Mouse (Mus musculus) inflammation-experienced regulatory T-cells, adult 6 months (primary cell): ENCODE data around the gene Gm9195. TPM values are rescaled to one million over a fixed set of nuclear protein-coding genes. Genes with fewer than 3 reads are reported as not detected.

ENCODE experiments used
- ATAC-seq: one replicate; pipeline ENCODE4 v1.8.0; 2017
- polyA plus RNA-seq, 3 experiments: library from polyadenylated mRNA; unstranded; fragments of 100-300 nt; shearing (Covaris generic); gene quantifications; one replicate each; pipeline ENCODE4 v1.2.1; 2017

Gm9195 gene
- polyA plus RNA-seq: not detected

GRCm38 (mm10) chr14:72491738-72492137 lies at the start of gene Gm9195:
TSS of gene Gm9195 (minus strand) at chr14:72491838.
- no peak for ATAC-seq

- ATAC-seq: no peak
These were observed 44.9 kb upstream of the Gm9195 start for GRCm38 (mm10) chr14:72536392-72537017.

DNA sequence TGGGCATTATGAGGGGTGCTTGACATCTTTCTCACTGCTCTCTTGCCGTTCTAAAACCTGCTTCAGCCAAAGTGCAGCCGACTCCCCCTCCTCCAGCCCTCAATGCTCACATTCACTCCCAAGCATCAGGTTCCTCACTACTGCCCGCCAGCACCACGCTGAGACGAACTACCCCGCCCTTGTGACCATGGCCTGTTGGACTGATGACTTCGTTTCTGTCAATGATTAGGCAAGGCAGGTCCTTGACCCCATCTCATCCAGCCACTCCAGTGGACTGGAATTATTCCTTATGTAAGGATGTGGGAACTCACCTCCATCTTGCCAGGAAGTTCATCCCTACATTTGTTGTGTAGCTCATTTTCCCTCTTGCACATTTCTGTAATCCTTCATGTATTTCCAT lies 42.2 kb upstream of the Gm9195 start:
- ATAC-seq: no peak

DNA sequence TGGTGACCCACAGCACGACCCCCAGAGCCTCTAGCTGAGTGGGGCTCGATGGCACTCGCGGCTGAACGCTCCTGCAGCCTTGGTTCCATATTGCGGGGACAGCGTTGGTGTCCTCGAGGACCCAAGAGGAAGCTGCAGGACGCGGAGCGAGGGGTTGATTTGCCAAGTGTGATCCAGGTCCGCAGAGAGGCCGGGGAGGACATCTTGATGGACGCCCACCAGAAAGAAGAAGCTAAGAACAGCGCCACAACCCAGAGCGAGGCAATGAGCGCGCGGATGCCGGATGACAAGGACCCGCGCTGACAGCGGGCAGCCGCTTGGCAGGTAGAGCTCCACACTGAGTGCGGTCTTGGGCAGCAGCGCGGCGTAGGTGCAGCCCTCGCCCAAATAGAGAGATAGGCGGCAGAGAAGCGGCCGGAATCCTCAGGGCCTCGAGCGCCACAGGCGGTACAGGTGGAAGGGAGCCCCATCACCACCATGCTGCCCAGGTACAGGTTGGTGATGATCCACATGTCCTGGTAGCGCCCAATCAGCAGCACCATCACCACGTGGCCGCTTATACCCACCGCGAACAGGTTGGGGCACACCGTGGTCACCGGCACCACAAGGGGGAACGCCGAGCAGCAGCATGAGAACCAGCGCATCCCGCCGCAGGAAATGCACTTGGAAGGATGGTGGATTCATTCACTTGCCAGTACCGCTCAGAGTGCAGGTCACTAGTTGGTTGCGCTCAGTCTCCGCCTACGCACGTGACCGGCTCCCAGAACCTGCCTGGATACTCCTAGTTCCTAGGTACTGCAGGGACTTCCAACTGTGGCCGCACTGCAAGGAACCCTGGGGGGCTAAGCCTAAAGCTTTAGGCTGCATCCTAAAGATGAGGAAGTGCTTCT lies 40.6 kb upstream of the Gm9195 start:
- ATAC-seq: no peak

- no peak for ATAC-seq
These were observed 35.5 kb upstream of the Gm9195 start for GRCm38 (mm10) chr14:72527126-72527525.

- ATAC-seq: no peak
These were observed 27.9 kb upstream of the Gm9195 start for GRCm38 (mm10) chr14:72519561-72519960.

DNA sequence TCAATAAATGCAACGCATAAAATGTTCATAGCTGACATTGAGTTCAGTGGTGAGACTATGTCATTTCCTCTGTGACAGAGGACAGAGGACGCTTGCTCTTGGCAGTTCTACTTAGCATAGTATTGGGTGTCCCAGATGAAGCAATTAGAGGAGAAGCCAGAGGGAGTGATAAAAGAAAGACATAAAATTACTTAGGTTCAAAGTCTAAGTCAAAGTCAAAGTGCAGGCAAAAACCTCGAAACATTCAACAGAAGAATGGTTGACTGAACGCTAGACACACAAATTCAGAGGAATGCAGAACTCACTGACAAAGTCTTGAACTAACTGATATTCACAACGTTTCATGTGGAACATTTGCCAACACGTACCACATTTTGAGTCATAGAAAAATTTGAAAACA lies 27.1 kb upstream of the Gm9195 start:
- ATAC-seq: no peak

- ATAC-seq: no peak
These were observed 24.7 kb upstream of the Gm9195 start for GRCm38 (mm10) chr14:72516376-72516775.

- ATAC-seq: no peak
These were observed 15.2 kb upstream of the Gm9195 start for GRCm38 (mm10) chr14:72506723-72507420.

GRCm38 (mm10) chr14:72506018-72506722 lies 14.5 kb upstream of the Gm9195 start:
- ATAC-seq: no peak

DNA sequence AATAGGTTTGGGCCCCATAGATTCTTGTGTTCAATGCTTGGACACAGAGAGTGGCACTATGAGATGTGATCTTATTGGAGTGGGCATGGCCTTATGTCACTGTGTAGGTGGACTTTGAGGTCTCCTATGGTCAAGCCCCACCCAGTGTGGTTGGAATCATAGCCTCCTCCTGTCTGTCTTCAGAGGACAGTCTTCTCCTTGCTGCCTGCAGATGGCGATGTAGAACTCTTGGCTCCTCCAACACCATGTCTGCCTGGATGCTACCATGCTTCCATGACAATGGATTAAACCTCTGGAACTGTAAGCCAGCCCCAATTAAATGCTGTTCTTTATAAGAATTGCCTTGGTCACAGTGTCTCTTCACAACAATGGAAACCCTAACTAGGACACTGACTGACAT lies 13.3 kb upstream of the Gm9195 start:
- no peak for ATAC-seq

DNA sequence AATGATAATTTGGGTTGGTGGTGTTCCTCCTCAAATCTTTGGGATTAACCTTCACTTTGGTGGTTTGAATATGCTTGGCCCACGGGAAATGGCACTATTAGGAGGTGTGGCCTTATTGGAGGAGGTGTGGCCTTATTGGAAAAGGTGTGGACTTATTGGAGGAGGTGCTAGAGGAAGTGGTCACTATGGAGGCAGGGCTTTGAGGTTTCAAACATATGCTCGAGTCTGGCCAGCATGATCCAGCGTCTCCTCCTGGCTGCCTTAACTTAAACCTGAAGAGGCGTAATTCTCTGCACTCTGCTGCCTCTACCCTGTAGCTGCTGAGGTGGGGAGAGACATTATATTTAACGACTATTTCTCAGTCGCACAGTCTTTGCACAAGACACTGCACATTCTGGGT lies 11.6 kb upstream of the Gm9195 start:
- no peak for ATAC-seq

GRCm38 (mm10) chr14:72493775-72494174 lies 2.1 kb upstream of the Gm9195 start:
- no peak for ATAC-seq

- no peak for ATAC-seq
These were observed 1.3 kb downstream of the Gm9195 start for GRCm38 (mm10) chr14:72490367-72490766.

- no peak for ATAC-seq
These were observed 17.1 kb downstream of the Gm9195 start for GRCm38 (mm10) chr14:72474501-72474900.

- ATAC-seq: no peak
These were observed 23.2 kb downstream of the Gm9195 start for GRCm38 (mm10) chr14:72468429-72468828.

- ATAC-seq: no peak
These were observed 25.3 kb downstream of the Gm9195 start for GRCm38 (mm10) chr14:72466384-72466783.

GRCm38 (mm10) chr14:72461591-72461990 lies 30.0 kb downstream of the Gm9195 start:
- ATAC-seq: no peak

DNA sequence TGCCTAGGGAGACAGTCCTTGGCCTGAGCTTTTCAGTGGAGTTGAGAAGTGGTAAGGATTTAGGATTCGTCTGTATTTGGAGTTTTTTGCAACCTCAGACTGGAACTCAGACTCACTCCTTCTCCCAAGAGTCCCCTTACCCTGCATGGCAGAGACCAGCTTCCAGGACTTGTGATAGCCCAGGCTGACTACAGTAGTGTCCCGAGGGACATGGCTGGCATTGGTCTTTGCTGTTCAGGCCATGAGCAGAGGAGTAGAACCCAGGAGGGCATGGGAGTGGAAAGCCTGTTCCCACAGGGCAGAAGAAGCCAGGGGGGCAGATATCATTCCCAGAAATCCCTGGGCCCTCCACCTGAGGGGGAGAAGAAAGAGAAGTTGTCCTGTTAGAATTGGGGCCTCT lies 31.3 kb downstream of the Gm9195 start:
- ATAC-seq: no peak

GRCm38 (mm10) chr14:72458930-72459329 lies 32.7 kb downstream of the Gm9195 start:
- ATAC-seq: no peak

DNA sequence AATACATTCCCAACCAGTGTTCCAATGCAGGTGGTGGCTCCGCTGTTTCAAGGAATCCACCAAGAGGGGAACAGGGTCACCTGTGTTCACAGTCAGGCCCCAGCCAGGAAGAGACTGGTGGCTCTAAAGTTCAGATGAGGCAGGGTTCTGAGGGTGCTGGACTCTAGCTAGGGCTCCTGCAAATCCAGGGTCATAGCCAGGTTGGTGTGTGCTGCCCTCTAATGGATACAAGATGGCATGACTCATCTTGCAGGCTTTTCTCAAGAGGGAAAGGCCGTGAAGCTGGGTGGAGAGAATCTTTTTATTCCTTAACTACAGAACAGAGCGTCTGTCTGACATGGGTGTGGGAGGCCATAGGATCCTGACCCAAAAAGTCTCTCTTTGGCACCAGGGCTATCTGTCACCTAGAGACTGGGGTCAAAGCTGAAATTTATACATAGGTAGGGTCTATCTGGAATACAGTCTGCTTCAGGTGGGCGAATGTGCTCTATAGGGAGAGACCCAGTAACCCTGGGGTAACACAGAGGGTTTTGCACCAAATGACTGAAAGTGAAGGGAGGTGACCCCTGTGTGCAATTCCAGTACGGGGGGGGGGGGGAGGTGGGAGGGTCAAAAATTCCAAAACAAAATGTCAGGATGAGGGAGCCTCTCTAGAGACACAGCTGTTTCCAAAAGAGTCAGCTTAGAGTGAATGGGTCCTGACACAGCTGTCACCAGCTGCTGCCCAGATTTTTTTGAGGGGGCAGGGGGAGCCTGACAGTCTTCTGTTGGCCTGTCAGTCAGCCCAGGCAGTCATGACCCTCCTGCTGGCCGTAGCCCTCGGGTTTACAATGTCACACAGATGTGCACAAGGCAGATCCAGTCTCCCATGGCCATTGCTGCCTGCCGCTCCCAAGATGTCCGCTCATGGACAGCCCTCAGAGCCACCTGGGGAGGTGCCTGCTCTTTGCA lies 44.2 kb downstream of the Gm9195 start:
- no peak for ATAC-seq

GRCm38 (mm10) chr14:72442936-72443335 lies 48.7 kb downstream of the Gm9195 start:
- ATAC-seq: no peak
